Mouse (Mus musculus) olfactory bulb, adult 2 months (tissue): ENCODE results near the gene Yipf2. TPM values are rescaled to one million over a fixed set of nuclear protein-coding genes. Genes with fewer than 3 reads are reported as not detected.

ENCODE experiments used
- H3K27ac ChIP-seq: fragments of 200-500 bp; 2 replicates; pipeline ENCODE4 v1.5.1; 2012; ENCODE audit warnings: low read depth, low read length; ENCODE audit not compliant: insufficient read depth
- H3K4me1 ChIP-seq: fragments of 200-500 bp; 2 replicates; pipeline ENCODE4 v1.6.1; 2012; ENCODE audit warnings: low read length; ENCODE audit not compliant: control insufficient read depth, insufficient read depth
- H3K4me3 ChIP-seq: fragments of 200-500 bp; 2 replicates; pipeline ENCODE4 v1.5.1; 2012; ENCODE audit warnings: mild to moderate bottlenecking, low read depth, low read length, moderate library complexity; ENCODE audit not compliant: insufficient read depth
- CTCF ChIP-seq: fragments of 200-500 bp; IDR thresholded peaks from 2 replicates; pipeline ENCODE4 v1.5.1; 2012; ENCODE audit warnings: low read depth, mild to moderate bottlenecking, low read length, moderate library complexity; ENCODE audit not compliant: insufficient read depth
- POLR2A ChIP-seq: fragments of 200-500 bp; IDR thresholded peaks from 2 replicates; pipeline ENCODE4 v1.6.1; 2012; ENCODE audit warnings: mild to moderate bottlenecking, low read depth, low read length, moderate library complexity; ENCODE audit not compliant: insufficient read depth
- WGBS: fragments of 180-500 bp; shearing (Covaris S2); methylation state at CpG from one replicate; pipeline ENCODE4 v1.1.7; 2018; 5-methylcytosine and 5-hydroxymethylcytosine counted together
- polyA plus RNA-seq: library from polyadenylated mRNA; stranded (reverse); fragments of >200 nt; gene quantifications from 2 replicates; pipeline ENCODE4 v1.2.4, GENCODE M21; 2012; ENCODE audit warnings: low replicate concordance; ENCODE audit not compliant: missing spikeins, insufficient read depth, insufficient read length

Yipf2 gene
- polyA plus RNA-seq = not detected in 2 replicates

DNA sequence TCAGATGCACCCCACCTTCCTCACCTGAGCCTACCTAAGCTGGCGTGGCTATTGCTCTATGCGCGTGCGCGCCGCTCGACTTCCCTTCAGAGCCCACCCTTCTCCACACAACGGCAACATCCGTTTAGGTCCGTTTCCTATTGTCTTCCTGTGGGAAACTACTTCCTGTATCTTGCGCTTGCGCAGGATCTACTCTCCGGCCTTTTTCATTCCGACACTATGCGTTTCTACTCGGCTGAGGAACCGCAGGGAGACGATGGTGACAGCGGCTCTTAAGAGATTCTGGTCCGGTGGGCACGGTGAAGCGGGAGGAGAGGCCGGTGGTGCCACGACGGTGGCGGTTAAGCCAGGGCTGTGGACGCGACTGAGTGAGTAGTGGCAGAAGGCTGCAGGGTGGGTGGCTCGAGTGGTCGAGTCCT is at the start of gene Yipf2, which contains the start of gene Timm29:
Gene Yipf2, minus strand, starts transcription at position 126 of the 419 bp plus-strand sequence.
Gene Timm29, plus strand, starts transcription at position 20 of the 419 bp plus-strand sequence.
- peak; percentile 43; the same call in 1 of the 2 replicates for TF ChIP-seq POLR2A
- no peak for TF ChIP-seq CTCF
- WGBS = under 1% methylated on average over 30 of the region's 30 CpGs
- Histone ChIP-seq H3K27ac (peak within 1 kb of the TSS; percentile 53; the same call in 1 of the 2 replicates), H3K4me3 (peak within 1 kb of the TSS; percentile 68), H3K4me1 (peaks cover 9% of the 10 kb centered on the region)

DNA sequence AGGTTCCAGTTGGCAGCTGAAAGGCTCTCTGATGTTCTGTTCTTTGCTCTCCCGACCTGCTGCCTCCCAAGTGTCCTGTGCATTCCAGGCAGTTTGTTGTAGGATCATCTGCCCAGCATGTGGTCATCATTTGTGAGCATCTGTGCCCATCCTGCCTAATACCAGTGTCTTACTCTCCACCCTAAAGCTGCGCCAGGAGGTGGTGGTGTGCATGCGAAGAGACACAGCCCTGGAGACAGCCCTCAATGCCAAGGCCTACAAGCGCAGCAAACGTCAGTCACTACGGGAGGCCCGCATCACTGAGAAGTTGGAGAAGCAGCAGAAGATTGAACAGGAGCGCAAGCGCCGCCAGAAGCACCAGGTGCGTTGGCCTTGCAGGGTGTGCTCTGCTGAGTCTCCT is 46.4 kb upstream of the Yipf2 start:
- no peak for TF ChIP-seq CTCF
- TF ChIP-seq POLR2A = no peak
- WGBS = 93% methylated on average over 11 of the region's 11 CpGs
- H3K4me3 ChIP-seq = no peak overlapping the region
- peaks cover 12% of the 10 kb centered on the region; the same call in 1 of the 2 replicates for H3K4me1 ChIP-seq
- no peak overlapping the region for H3K27ac ChIP-seq

GRCm38 (mm10) chr9:21635639-21636038 is 43.0 kb upstream of the Yipf2 start:
- TF ChIP-seq POLR2A (no peak), CTCF (no peak)
- 29% methylated on average over 7 of the region's 7 CpGs for WGBS
- no peak overlapping the region for H3K4me3 ChIP-seq
- H3K27ac ChIP-seq = no peak overlapping the region
- H3K4me1 ChIP-seq = peaks cover 15% of the 10 kb centered on the region

- TF ChIP-seq POLR2A = no peak
- H3K27ac ChIP-seq = no peak overlapping the region
- peaks cover 15% of the 10 kb centered on the region for H3K4me1 ChIP-seq
- no peak overlapping the region for H3K4me3 ChIP-seq
- 56% methylated on average over 3 of the region's 3 CpGs for WGBS
Measured at GRCm38 (mm10) chr9:21633106-21633505, 40.5 kb upstream of the Yipf2 start.

- TF ChIP-seq POLR2A (no peak), CTCF (no peak)
- WGBS = 66% methylated on average over 3 of the region's 3 CpGs
- no peak overlapping the region for H3K27ac ChIP-seq
- H3K4me1 ChIP-seq = peaks cover 14% of the 10 kb centered on the region
- H3K4me3 ChIP-seq = no peak overlapping the region
Measured at GRCm38 (mm10) chr9:21630673-21631072, 38.0 kb upstream of the Yipf2 start.

- H3K4me3 ChIP-seq = no peak overlapping the region
- no peaks in the 10 kb centered on the region; the same call in 1 of the 2 replicates for H3K4me1 ChIP-seq
- TF ChIP-seq POLR2A (no peak), CTCF (no peak)
- peak overlapping the region; percentile 70; the same call in 1 of the 2 replicates for H3K27ac ChIP-seq
- WGBS = 18% methylated on average over 5 of the region's 5 CpGs
Measured at GRCm38 (mm10) chr9:21627145-21627795, 34.6 kb upstream of the Yipf2 start.

DNA sequence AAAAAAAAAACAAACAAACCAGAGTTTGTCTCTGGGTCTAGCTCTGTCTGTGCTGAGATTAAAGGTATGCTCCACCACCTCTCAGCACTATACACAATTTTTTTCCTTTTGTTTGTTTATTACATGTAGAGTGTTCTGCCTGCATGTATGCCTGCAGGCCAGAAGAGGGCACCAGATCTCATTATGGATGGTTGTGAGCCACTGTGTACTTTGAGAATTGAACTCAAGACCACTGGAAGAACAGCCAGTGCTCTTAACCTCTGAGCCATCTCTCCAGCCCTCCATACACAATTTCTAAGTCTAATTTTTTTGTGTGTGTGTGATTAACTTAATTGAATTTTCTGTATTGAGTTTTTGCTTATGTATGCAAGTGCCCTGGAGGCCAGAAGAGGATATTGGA is 33.9 kb upstream of the Yipf2 start:
- Histone ChIP-seq H3K4me3 (no peak overlapping the region), H3K27ac (no peak overlapping the region), H3K4me1 (no peaks in the 10 kb centered on the region; the same call in 1 of the 2 replicates)
- no peak for TF ChIP-seq POLR2A
- TF ChIP-seq CTCF = no peak

- WGBS = 86% methylated on average over 10 of the region's 10 CpGs
- no peaks in the 10 kb centered on the region; the same call in 1 of the 2 replicates for H3K4me1 ChIP-seq
- no peak for TF ChIP-seq CTCF
- TF ChIP-seq POLR2A = no peak
- no peak overlapping the region for H3K27ac ChIP-seq
- no peak overlapping the region for H3K4me3 ChIP-seq
Measured at GRCm38 (mm10) chr9:21625342-21626339, 33.0 kb upstream of the Yipf2 start.
